Mouse (Mus musculus) ES-Bruce4 (cell line): Measurements from ENCODE around the gene Sbf1.

Experiments
- CTCF ChIP-seq: IDR thresholded peaks from one replicate; pipeline ENCODE4 v1.8.1; 2011; ENCODE audit warnings: low read depth, low read length
- POLR2A ChIP-seq: IDR thresholded peaks from one replicate; pipeline ENCODE4 v1.8.1; 2011; ENCODE audit warnings: low read length; ENCODE audit not compliant: insufficient read depth

GRCm38 (mm10) chr15:89289455-89289854, 25.7 kb downstream of the Sbf1 start:
- TF ChIP-seq POLR2A = no peak
- TF ChIP-seq CTCF = no peak
